Mouse (Mus musculus) embryo, embryonic 10 days (tissue): ENCODE data around the gene Vmn1r57.
"Not testable (repeated sequence)": the region's sequence is repeated elsewhere in the genome, so short reads cannot be mapped to it uniquely, and the experiment has no call there.

Source experiments
- DNase-seq: peaks from one replicate; pipeline ENCODE4 v3.0.0-alpha.2; 2015; ENCODE audit warnings: low spot score

Gene Vmn1r57

GRCm38 (mm10) chr7:5218193-5218592 lies at the start of gene Vmn1r57:
Gene Vmn1r57 (plus strand): TSS chr7:5218493.
- not testable (repeated sequence) for DNase-seq

GRCm38 (mm10) chr7:5196647-5197046 lies 21.6 kb upstream of the Vmn1r57 start, which contains the start of gene Vmn1r56:
Gene Vmn1r56 (minus strand): TSS chr7:5196747.
- not testable (repeated sequence) for DNase-seq

- no peak for DNase-seq
These were observed 44.8 kb downstream of the Vmn1r57 start for GRCm38 (mm10) chr7:5263051-5263450.
